Mouse (Mus musculus): ENCODE measurements around the gene Hmgn3. TPM values are rescaled to one million over a fixed set of nuclear protein-coding genes. Genes with fewer than 3 reads are reported as not detected.

The Hmgn3 gene
- polyA plus RNA-seq, 1 experiment from 2014 or later, result 4.5 TPM

GRCm38 (mm10) chr9:83098652-83099307 is 47.7 kb downstream of the Hmgn3 start:
- H3K4me1 ChIP-seq (replicated peaks), result no peaks in the 10 kb centered on the region
- no peak overlapping the region for H3K4me3 ChIP-seq (replicated peaks)
- H3K27me3 ChIP-seq, result no peaks in the 10 kb centered on the region
- H3K27ac ChIP-seq (replicated peaks), result no peak overlapping the region
- ATAC-seq (ENCODE audit: insufficient read depth), result no peak
- H3K36me3 ChIP-seq (replicated peaks), result no peaks in the 10 kb centered on the region
- no peaks in the 10 kb centered on the region for H3K9me3 ChIP-seq (replicated peaks)
- no peak overlapping the region for H3K9ac ChIP-seq
- no peak overlapping the region for H3K4me2 ChIP-seq
- WGBS (ENCODE audit: insufficient replicate concordance), result 70% methylated on average over 12 of the region's 12 CpGs

GRCm38 (mm10) chr9:83097816-83098215 is 48.7 kb downstream of the Hmgn3 start:
- Histone ChIP-seq H3K36me3 (replicated peaks) (no peaks in the 10 kb centered on the region), H3K27me3 (no peaks in the 10 kb centered on the region), H3K9me3 (replicated peaks) (no peaks in the 10 kb centered on the region), H3K27ac (replicated peaks) (no peak overlapping the region), H3K9ac (no peak overlapping the region), H3K4me3 (replicated peaks) (no peak overlapping the region), H3K4me1 (replicated peaks) (no peaks in the 10 kb centered on the region), H3K4me2 (no peak overlapping the region)
- WGBS (ENCODE audit: insufficient replicate concordance), result 69% methylated on average over 8 of the region's 8 CpGs
- no peak for ATAC-seq (ENCODE audit: insufficient read depth)

- Histone ChIP-seq H3K4me3 (replicated peaks) (no peak overlapping the region), H3K27me3 (no peaks in the 10 kb centered on the region), H3K9ac (no peak overlapping the region), H3K36me3 (replicated peaks) (no peaks in the 10 kb centered on the region), H3K4me2 (no peak overlapping the region), H3K27ac (replicated peaks) (no peak overlapping the region), H3K4me1 (replicated peaks) (no peaks in the 10 kb centered on the region), H3K9me3 (replicated peaks) (no peaks in the 10 kb centered on the region)
- 53% methylated on average over 3 of the region's 3 CpGs for WGBS (ENCODE audit: insufficient replicate concordance)
- no peak for ATAC-seq (ENCODE audit: insufficient read depth)
These were observed 51.7 kb downstream of the Hmgn3 start for GRCm38 (mm10) chr9:83094649-83095336.

- Histone ChIP-seq H3K36me3 (replicated peaks) (no peaks in the 10 kb centered on the region), H3K4me3 (replicated peaks) (no peak overlapping the region), H3K27ac (replicated peaks) (no peak overlapping the region), H3K9ac (no peak overlapping the region), H3K27me3 (no peaks in the 10 kb centered on the region), H3K9me3 (replicated peaks) (no peaks in the 10 kb centered on the region), H3K4me2 (no peak overlapping the region), H3K4me1 (replicated peaks) (no peaks in the 10 kb centered on the region)
- WGBS (ENCODE audit: insufficient replicate concordance), result 46% methylated on average over 7 of the region's 7 CpGs
- ATAC-seq (ENCODE audit: insufficient read depth), result no peak
These were observed 62.6 kb downstream of the Hmgn3 start for GRCm38 (mm10) chr9:83083790-83084469.

DNA sequence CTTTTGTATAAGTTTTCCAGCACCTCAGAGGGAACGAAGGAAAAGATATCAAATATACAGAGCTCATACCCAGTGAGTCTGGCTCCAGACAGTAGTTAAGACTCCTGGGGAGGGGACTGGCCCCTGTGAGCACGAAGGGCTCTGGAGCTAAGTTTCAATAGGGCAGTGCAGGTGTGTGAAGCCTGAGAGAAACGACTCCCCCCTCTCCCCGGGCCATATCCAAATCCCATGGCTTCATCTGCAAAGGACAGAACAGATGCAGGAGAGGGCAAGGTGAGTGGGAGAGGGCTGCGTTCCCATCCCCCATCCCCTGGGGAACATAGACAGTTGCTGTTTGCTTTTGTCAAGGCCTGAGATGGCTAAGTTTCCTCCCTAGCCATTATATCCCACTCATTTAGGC is 63.4 kb downstream of the Hmgn3 start:
- WGBS (ENCODE audit: insufficient replicate concordance), result 57% methylated on average over 5 of the region's 5 CpGs
- H3K27me3 ChIP-seq, result no peaks in the 10 kb centered on the region
- no peak overlapping the region for H3K9ac ChIP-seq
- no peak overlapping the region for H3K4me2 ChIP-seq
- no peaks in the 10 kb centered on the region for H3K9me3 ChIP-seq (replicated peaks)
- no peaks in the 10 kb centered on the region for H3K36me3 ChIP-seq (replicated peaks)
- ATAC-seq (ENCODE audit: insufficient read depth), result no peak
- H3K4me1 ChIP-seq (replicated peaks), result no peaks in the 10 kb centered on the region
- H3K4me3 ChIP-seq (replicated peaks), result no peak overlapping the region
- no peak overlapping the region for H3K27ac ChIP-seq (replicated peaks)

- Histone ChIP-seq H3K4me3 (replicated peaks) (no peak overlapping the region), H3K4me2 (no peak overlapping the region), H3K27ac (replicated peaks) (no peak overlapping the region), H3K9me3 (replicated peaks) (no peaks in the 10 kb centered on the region), H3K27me3 (no peaks in the 10 kb centered on the region), H3K4me1 (replicated peaks) (no peaks in the 10 kb centered on the region), H3K36me3 (replicated peaks) (no peaks in the 10 kb centered on the region), H3K9ac (no peak overlapping the region)
- WGBS (ENCODE audit: insufficient replicate concordance), result 68% methylated on average over 6 of the region's 6 CpGs
- ATAC-seq (ENCODE audit: insufficient read depth), result no peak
These were observed 64.2 kb downstream of the Hmgn3 start for GRCm38 (mm10) chr9:83082296-83082695.

GRCm38 (mm10) chr9:83079724-83080123 is 66.8 kb downstream of the Hmgn3 start:
- Histone ChIP-seq H3K27me3 (no peaks in the 10 kb centered on the region), H3K9ac (no peak overlapping the region), H3K36me3 (replicated peaks) (no peaks in the 10 kb centered on the region), H3K4me3 (replicated peaks) (no peak overlapping the region), H3K27ac (replicated peaks) (no peak overlapping the region), H3K4me1 (replicated peaks) (no peaks in the 10 kb centered on the region), H3K9me3 (replicated peaks) (no peaks in the 10 kb centered on the region), H3K4me2 (no peak overlapping the region)
- no peak for ATAC-seq (ENCODE audit: insufficient read depth)
- 63% methylated on average over 3 of the region's 3 CpGs for WGBS (ENCODE audit: insufficient replicate concordance)

DNA sequence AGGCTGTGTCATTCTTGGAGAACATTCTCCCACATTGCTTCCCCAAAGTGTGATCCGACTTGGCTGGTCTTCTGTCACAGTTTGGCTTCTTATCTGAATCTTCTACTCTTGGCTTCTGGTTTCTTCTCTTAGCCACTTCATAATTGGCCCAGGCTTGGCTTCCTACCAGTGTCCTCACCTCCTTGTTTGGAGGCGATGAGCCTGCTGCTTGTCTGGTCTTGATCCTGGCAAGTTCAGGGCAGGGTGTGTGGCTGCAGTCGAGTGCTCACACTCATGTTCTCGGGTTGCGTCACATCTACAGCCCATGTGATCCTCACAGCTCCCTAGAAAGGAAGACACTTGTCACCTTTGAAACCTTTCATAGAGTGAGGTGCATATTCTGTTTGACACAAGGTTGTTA is 78.2 kb downstream of the Hmgn3 start:
- Histone ChIP-seq H3K36me3 (replicated peaks) (no peaks in the 10 kb centered on the region), H3K4me1 (replicated peaks) (no peaks in the 10 kb centered on the region), H3K4me3 (replicated peaks) (no peak overlapping the region), H3K9ac (no peak overlapping the region), H3K27me3 (no peaks in the 10 kb centered on the region), H3K4me2 (no peak overlapping the region), H3K9me3 (replicated peaks) (no peaks in the 10 kb centered on the region), H3K27ac (replicated peaks) (no peak overlapping the region)
- ATAC-seq (ENCODE audit: insufficient read depth), result no peak
- WGBS (ENCODE audit: insufficient replicate concordance), result 64% methylated on average over 5 of the region's 5 CpGs

- Histone ChIP-seq H3K27me3 (no peaks in the 10 kb centered on the region), H3K36me3 (replicated peaks) (no peaks in the 10 kb centered on the region), H3K9ac (no peak overlapping the region), H3K27ac (replicated peaks) (no peak overlapping the region), H3K9me3 (replicated peaks) (no peaks in the 10 kb centered on the region), H3K4me1 (replicated peaks) (no peaks in the 10 kb centered on the region), H3K4me3 (replicated peaks) (no peak overlapping the region), H3K4me2 (no peak overlapping the region)
- no peak for ATAC-seq (ENCODE audit: insufficient read depth)
- 66% methylated on average over 11 of the region's 11 CpGs for WGBS (ENCODE audit: insufficient replicate concordance)
These were observed 85.2 kb downstream of the Hmgn3 start for GRCm38 (mm10) chr9:83061289-83061688.

All from liver, embryonic 15.5 days (tissue).